Mouse (Mus musculus) bone marrow, adult 2 months (tissue): ENCODE measurements at regions not wholly inside any gene's neighbourhood (a gene's known extent, or its start where the extent isn't known, plus 50 kb on each side); places are given as distances from the start of the nearest gene placed in this dataset.

Experiments
- H3K27ac ChIP-seq: fragments of 200-500 bp; 2 replicates; pipeline ENCODE4 v1.5.1; 2012; ENCODE audit warnings: low read depth, mild to moderate bottlenecking, control low read depth, inconsistent platforms, low read length; ENCODE audit not compliant: control insufficient read depth, poor library complexity, insufficient read depth
- H3K4me1 ChIP-seq: fragments of 200-500 bp; 2 replicates; pipeline ENCODE4 v1.6.1; 2011; ENCODE audit warnings: low read length; ENCODE audit not compliant: control insufficient read depth, insufficient read depth
- H3K4me3 ChIP-seq: fragments of 200-500 bp; replicated peaks from 2 replicates; pipeline ENCODE3; 2011; ENCODE audit warnings: mild to moderate bottlenecking, low read depth, low read length, control low read depth; ENCODE audit not compliant: control insufficient read depth
- CTCF ChIP-seq: fragments of 200-500 bp; IDR thresholded peaks from 2 replicates; pipeline ENCODE4 v1.5.1; 2011; ENCODE audit warnings: low read length, control low read depth; ENCODE audit not compliant: control insufficient read depth, insufficient read depth
- POLR2A ChIP-seq: fragments of 200-500 bp; IDR thresholded peaks from 2 replicates; pipeline ENCODE4 v1.6.1; 2011; ENCODE audit warnings: low read depth, mild to moderate bottlenecking, control low read depth, low read length, borderline replicate concordance; ENCODE audit not compliant: control insufficient read depth
- WGBS: fragments of 180-500 bp; shearing (Covaris S2); methylation state at CpG from one replicate; pipeline ENCODE4 v1.1.7; 2018; 5-methylcytosine and 5-hydroxymethylcytosine counted together

DNA sequence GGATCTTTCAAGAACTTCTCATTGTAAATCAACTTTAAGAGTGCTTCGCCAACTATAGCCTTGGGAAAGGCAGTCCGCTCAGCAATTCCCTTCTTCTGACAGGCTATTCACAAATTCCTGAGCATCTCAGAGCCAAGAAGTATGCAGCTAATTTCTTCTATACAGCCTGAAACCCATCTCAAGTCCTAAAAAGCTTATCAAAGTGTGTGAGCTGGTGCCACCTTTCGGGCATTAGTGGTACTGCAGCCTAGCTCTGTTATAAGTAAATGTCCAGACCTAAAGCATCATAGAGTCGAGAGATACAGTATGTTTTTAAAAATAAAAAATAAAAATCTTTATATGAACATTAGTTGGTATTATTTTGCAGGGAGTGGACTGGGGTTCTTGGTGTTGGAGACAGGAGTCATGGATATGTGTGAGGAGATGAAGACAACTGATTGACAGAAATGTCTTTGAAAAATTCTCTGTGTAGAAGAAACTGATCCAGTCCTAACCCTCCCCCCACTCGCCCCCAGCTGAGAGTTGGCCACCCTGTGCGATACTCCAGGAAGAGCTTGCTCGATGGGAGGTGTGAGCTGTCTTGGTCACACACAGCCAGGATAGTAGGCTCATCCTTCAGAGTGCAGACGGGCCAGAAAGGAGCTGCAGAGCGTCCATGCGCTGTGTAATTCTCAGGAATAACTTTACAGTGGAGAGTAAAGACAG is 56.4 kb downstream of the Bod1 start:
- H3K4me1 ChIP-seq: no peaks in the 10 kb centered on the region
- no peak for TF ChIP-seq POLR2A
- TF ChIP-seq CTCF: 0 out of 2 replicates have a peak, but pooled peaks have one; percentile 4
- H3K27ac ChIP-seq: no peak overlapping the region
- H3K4me3 ChIP-seq: no peak overlapping the region
- WGBS: 61% methylated on average over 10 of the region's 10 CpGs

DNA sequence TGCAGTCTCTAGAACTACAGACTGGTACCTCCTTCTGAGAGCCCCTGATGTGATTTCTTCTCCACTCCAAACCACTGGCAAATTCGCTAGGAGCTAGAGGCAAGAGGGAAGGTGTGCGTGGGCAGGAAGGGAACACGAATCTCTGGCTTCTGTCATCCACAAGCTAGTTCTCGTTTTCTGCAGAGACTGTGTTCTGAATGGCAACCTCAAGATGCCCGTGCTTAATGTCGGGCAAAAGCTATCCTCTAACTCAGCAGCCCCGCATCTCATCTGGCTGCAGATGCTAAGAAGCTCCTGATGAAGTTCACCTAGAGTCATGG is 57.3 kb downstream of the Bod1 start:
- H3K4me3 ChIP-seq: no peak overlapping the region
- no peak for TF ChIP-seq CTCF
- no peak for TF ChIP-seq POLR2A
- WGBS: 53% methylated on average over 7 of the region's 7 CpGs
- no peak overlapping the region for H3K27ac ChIP-seq
- no peaks in the 10 kb centered on the region for H3K4me1 ChIP-seq

DNA sequence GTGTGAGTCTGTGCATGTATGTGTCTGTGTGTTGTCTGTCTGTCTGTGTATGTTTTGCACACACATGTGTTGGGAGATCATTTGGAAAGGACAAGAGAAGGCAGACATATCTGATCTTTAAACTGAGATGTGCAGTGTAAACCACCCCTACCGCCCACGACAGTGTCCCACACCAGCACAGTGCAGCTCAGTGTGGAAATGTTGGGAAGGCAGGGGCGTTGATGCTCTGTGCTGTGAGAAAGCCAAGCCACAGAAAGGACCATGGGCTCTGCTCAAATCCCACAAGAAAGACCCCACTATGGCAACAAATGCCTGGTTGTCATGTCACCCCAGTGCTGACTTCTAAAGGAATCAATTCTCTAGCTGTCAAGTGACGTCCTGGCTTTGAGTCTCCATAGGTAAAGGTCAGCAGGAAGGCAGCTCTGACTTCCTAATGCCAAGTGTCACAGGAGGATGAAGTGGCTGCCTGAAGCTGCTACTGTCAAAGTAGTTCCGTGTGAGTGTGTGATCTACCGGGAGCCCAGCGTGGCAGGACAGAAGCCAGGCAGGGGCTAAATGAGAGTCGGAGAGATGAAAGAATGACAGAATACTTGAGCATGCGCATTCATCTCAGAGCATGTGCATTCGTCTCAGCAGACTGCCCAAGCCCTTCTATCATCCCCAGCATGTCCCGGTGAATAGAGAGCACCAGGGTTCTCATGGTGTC is 57.8 kb downstream of the Bod1 start:
- no peaks in the 10 kb centered on the region for H3K4me1 ChIP-seq
- WGBS: 72% methylated on average over 11 of the region's 11 CpGs

DNA sequence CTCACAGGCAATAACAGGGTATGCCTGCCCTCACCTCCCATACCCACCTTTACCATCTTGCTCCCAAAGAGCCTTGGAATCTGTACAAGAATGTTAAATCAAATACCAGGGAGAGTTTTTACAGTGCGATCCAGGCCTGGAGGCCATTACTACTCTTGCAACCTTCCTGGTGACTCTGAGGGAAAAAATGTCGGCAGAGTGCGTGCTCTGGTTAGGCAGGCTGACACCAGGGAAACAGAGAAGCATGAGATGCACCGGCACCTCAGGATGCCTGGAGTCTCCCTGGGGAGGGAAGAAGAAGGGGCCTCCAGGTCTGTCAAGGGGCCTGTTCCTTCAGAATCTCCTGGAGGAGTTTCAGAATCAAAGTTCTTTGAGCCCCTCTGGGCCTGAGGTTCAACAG is 63.2 kb downstream of the Bod1 start:
- H3K4me3 ChIP-seq: no peak overlapping the region
- TF ChIP-seq CTCF: no peak
- TF ChIP-seq POLR2A: no peak
- H3K27ac ChIP-seq: no peak overlapping the region
- WGBS: 85% methylated on average over 4 of the region's 4 CpGs
- H3K4me1 ChIP-seq: no peaks in the 10 kb centered on the region

More for the DNA sequence above, 57.8 kb downstream of the Bod1 start:
- H3K4me3 ChIP-seq: no peak overlapping the region
- H3K27ac ChIP-seq: no peak overlapping the region
- TF ChIP-seq CTCF (no peak), POLR2A (no peak)

DNA sequence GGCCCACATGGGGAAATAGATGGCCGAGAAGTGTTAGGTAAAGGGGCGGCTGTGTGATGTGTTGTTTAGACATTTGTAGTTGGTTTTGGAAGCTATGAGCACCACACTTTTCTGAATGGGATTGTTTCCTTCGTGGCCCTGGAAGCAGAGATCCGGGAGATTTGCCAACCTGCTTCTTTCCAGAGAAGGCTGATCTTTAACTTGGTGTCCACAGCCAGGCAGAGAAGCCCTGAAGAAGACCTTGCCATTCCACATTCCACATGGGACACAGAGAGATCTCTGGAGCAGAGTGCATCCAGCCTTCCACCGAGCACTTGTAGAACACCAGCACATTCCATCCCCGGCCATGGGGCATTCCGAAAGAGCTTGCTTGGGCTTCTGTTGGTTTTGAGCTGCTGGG is 70.2 kb downstream of the Bod1 start:
- H3K4me1 ChIP-seq: no peaks in the 10 kb centered on the region
- TF ChIP-seq POLR2A (no peak), CTCF (no peak)
- WGBS: 79% methylated on average over 7 of the region's 7 CpGs
- no peak overlapping the region for H3K27ac ChIP-seq
- H3K4me3 ChIP-seq: no peak overlapping the region

DNA sequence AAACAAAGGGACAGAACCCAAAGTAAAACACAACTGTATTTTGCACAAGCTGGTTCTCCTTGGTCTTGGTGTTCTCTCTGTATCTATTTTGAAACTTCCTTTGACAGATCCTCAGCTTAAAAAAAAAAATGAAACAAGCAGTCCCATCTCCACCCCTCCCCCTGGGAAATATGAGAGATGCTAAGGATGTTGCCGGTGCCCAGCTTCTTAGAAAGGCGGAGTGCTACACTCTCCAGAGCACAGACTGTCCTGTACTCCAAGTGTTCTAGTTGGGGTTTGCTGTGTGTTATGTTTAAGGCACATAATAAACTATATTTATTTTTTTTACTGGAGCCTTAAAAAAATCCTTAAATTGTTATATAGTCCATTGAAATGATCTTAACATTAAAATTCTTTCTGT is 78.1 kb downstream of the Bod1 start:
- Histone ChIP-seq H3K4me1 (no peaks in the 10 kb centered on the region), H3K27ac (no peak overlapping the region), H3K4me3 (no peak overlapping the region)
- TF ChIP-seq CTCF (no peak), POLR2A (no peak)
- 90% methylated on average over 2 of the region's 2 CpGs for WGBS

DNA sequence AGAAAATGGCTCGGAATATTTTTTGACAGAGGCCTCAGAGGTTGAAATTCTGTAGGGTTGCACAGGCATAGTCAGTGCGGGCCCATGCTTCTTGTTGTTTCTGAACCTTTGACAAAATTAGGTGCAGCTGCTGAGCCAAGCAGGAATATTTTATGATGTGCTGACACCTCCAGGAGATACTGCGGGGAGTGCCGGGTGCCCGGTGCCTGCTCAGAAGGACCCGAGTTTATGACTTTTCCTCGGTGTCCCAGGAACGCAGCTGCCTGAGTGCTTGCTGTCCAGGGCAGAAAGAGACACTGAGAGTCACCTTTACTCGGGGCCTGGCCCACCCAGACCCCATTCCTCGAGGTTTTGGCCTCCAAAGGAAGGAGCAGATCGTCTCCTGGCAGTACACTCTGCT is 79.6 kb downstream of the Bod1 start:
- H3K4me1 ChIP-seq: no peaks in the 10 kb centered on the region
- WGBS: 74% methylated on average over 11 of the region's 11 CpGs
- H3K4me3 ChIP-seq: no peak overlapping the region
- TF ChIP-seq POLR2A: no peak
- TF ChIP-seq CTCF: no peak
- H3K27ac ChIP-seq: no peak overlapping the region

DNA sequence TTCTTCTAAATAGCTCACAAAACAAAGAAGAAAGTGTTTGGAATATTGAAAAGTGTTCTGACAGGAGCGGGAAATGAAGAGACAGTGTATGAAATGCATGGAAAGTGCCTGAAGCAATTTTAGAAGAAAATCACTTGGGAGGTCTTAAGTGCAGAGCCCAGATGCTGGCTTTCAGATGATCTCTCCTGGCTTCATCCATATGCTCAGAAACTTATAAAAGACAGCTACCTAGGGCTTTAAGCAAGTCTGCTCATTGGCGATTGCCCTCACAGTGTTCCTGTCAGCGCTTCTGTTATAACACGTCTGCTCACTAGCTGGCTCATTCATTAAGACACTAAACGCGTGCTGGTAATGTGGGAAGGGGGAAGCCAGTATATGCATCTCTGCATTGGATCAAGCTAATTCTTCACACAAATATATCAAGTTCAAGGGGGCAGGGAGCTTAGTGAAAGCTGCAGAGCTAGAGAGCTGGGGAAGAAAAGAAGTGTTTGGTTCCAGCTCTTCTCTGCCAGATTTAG is 80.6 kb downstream of the Bod1 start:
- Histone ChIP-seq H3K27ac (no peak overlapping the region), H3K4me3 (no peak overlapping the region), H3K4me1 (no peaks in the 10 kb centered on the region)
- WGBS: 82% methylated on average over 6 of the region's 6 CpGs
- TF ChIP-seq CTCF (no peak), POLR2A (no peak)
